27 mouse cellular contexts compared by ENCODE assay signal in genomic region chr7:63898201-63898600, GRCm38 (mm10). TPM values are rescaled to one million over a fixed set of nuclear protein-coding genes. Genes with fewer than 3 reads are reported as not detected.
DNase-seq lines count a peak whose midpoint lies in the region; ATAC-seq and TF ChIP-seq lines count a peak whose summit lies in the region.
"Had no signal": no experiment of that assay in that cellular context is flagged by ENCODE, and none has a peak within 500 bp of the region (broad histone marks: within the 10 kb centered on the region; RNA-seq: fewer than 3 reads in every experiment).

No protein-coding gene starts in this region.

- TF ChIP-seq POLR2A in spleen, adult 2 months (IDR thresholded peaks at IDR 0.05; ENCODE audit: low read depth, low read length) = no peak

- H3K4me1 ChIP-seq in spleen, adult 2 months (ENCODE audit: control insufficient read depth, insufficient read depth, insufficient read length) = peaks cover 44% of the 10 kb centered on the region
- H3K4me1 ChIP-seq in stomach, postnatal 0 days (replicated peaks; ENCODE audit: control insufficient read depth, insufficient read depth) = peaks cover 19% of the 10 kb centered on the region

- no peak for TF ChIP-seq EP300 in stomach, postnatal 0 days (optimal IDR thresholded peaks at IDR 0.05)

- 90% methylated on average over 6 of the region's 6 CpGs for WGBS in spleen, adult 2 months
- WGBS in stomach, postnatal 0 days = 89% methylated on average over 6 of the region's 6 CpGs

- intact Hi-C loops in heart, postnatal 36 days (cut with DNase I) = no loop called here
- intact Hi-C loops in left cerebral cortex, adult 2 months (cut with DNase I) = no loop called here
- intact Hi-C loops in left cerebral cortex, postnatal 36 days (cut with DNase I) = loop anchor here (5.0 kb wide), 2 partner anchors 41 to 141 kb away; no protein-coding TSS in a partner anchor

- no peaks in the 10 kb centered on the region for H3K27me3 ChIP-seq in spleen, adult 2 months (ENCODE audit: control insufficient read depth, insufficient read depth, low read length)
- no peaks in the 10 kb centered on the region for H3K27me3 ChIP-seq in stomach, postnatal 0 days (ENCODE audit: control insufficient read depth, insufficient read depth, low read length)
- H3K27me3 ChIP-seq: CH12.LX; forebrain, embryonic 12.5 days; limb, embryonic 15.5 days; lung, embryonic 15.5 days; midbrain, embryonic 15.5 days had no signal

- DNase-seq in heart, adult 11 months = peak; percentile 91
- no peak for DNase-seq in heart, postnatal 36 days
- DNase-seq in left cerebral cortex, adult 2 months (ENCODE audit: extremely low spot score in 1 of 2, low spot score in 2 of 2) = no peak
- no peak for DNase-seq in left cerebral cortex, postnatal 36 days (ENCODE audit: low spot score in 2 of 2)
- DNase-seq in spleen, adult 2 months (ENCODE audit: low read depth in 1 of 2, low spot score in 2 of 2) = no peak
- no peak for DNase-seq in spleen, adult 18-20 months
- no peak for DNase-seq in stomach, postnatal 0 days (ENCODE audit: low spot score)
- DNase-seq in retina, postnatal 1 day = no peak
- DNase-seq: adrenal gland, postnatal 25 days; cerebellum, adult 9-10 months; gastrocnemius, postnatal 14 days; layer of hippocampus, postnatal 36 days; right cerebral cortex, postnatal 14 days had no signal

- no peak for ATAC-seq in stomach, postnatal 0 days (ENCODE audit: low FRiP score, low TSS enrichment)
- ATAC-seq: hindbrain, postnatal 0 days; intestine, postnatal 0 days had no signal

- TF ChIP-seq CTCF in left cerebral cortex, adult 2 months (IDR thresholded peaks at IDR 0.05) = no peak
- no peak for TF ChIP-seq CTCF in spleen, adult 2 months (IDR thresholded peaks at IDR 0.05; ENCODE audit: extremely low read depth, insufficient read depth, insufficient read length, insufficient replicate concordance)
- no peak for TF ChIP-seq CTCF in stomach, postnatal 0 days (IDR thresholded peaks at IDR 0.05; ENCODE audit: low read depth)

- no peaks in the 10 kb centered on the region for H3K9me3 ChIP-seq in stomach, postnatal 0 days (ENCODE audit: control insufficient read depth, low read length)
- H3K9me3 ChIP-seq: forebrain, embryonic 12.5 days; limb, embryonic 15.5 days; lung, embryonic 15.5 days; midbrain, embryonic 15.5 days had no signal

- no peak overlapping the region for H3K4me3 ChIP-seq in left cerebral cortex, adult 2 months
- H3K4me3 ChIP-seq in spleen, adult 2 months (ENCODE audit: extremely low read depth, insufficient read depth, insufficient read length) = no peak overlapping the region
- H3K4me3 ChIP-seq in stomach, postnatal 0 days (ENCODE audit: low read depth, low read length) = no peak overlapping the region
- H3K4me3 ChIP-seq: forebrain, embryonic 12.5 days; lung, embryonic 15.5 days; midbrain, embryonic 15.5 days; myocyte had no signal

- H3K36me3 ChIP-seq in spleen, adult 2 months (ENCODE audit: control insufficient read depth, insufficient read depth, low read length) = no peaks in the 10 kb centered on the region
- H3K36me3 ChIP-seq in stomach, postnatal 0 days (ENCODE audit: control insufficient read depth, insufficient read depth, low read length) = no peaks in the 10 kb centered on the region
- H3K36me3 ChIP-seq: forebrain, embryonic 12.5 days; limb, embryonic 15.5 days; lung, embryonic 15.5 days; midbrain, embryonic 15.5 days had no signal

- peak overlapping the region; percentile 98 for H3K27ac ChIP-seq in left cerebral cortex, adult 2 months
- H3K27ac ChIP-seq in spleen, adult 2 months (ENCODE audit: insufficient read depth, low read length) = peak overlapping the region; percentile 67
- H3K27ac ChIP-seq in stomach, postnatal 0 days (replicated peaks) = peak overlapping the region; percentile 96
- H3K27ac ChIP-seq: forebrain, embryonic 12.5 days; midbrain, embryonic 15.5 days had no signal

- H3K9ac ChIP-seq in stomach, postnatal 0 days (ENCODE audit: low read length) = no peak overlapping the region
- H3K9ac ChIP-seq: limb, embryonic 15.5 days; midbrain, embryonic 15.5 days had no signal

- H3K4me2 ChIP-seq in stomach, postnatal 0 days (replicated peaks; ENCODE audit: low read depth) = no peak overlapping the region
- H3K4me2 ChIP-seq: midbrain, embryonic 15.5 days had no signal

RNA-seq across cellular contexts. Expression of gene E030018B13Rik, which starts 18.5 kb away (rescaled TPM):
- not detected for total RNA-seq in heart, postnatal 36 days (2021)
- not detected for total RNA-seq in left cerebral cortex, adult 2 months (2021)
- total RNA-seq in left cerebral cortex, postnatal 36 days (2021) = not detected
- not detected in 2 replicates for polyA plus RNA-seq in spleen, adult 2 months (2012; rRNA removed)
- not detected in 2 replicates for polyA plus RNA-seq in stomach, postnatal 0 days (2015; fragmentation: Nextera tagmentation; extraction: Ambion mirVana)
- total RNA-seq: adrenal gland, postnatal 25 days; CH12.LX; common myeloid progenitor, adult 5-6 weeks; gastrocnemius, postnatal 14 days; hematopoietic stem cell, adult 5-6 weeks; hindbrain, postnatal 0 days; layer of hippocampus, postnatal 36 days; left cerebral cortex, postnatal 25 days; megakaryocyte-erythroid progenitor cell, adult 5-6 weeks had no signal
- polyA plus RNA-seq: embryonic facial prominence, embryonic 11.5 days; forebrain, embryonic 12.5 days; hindbrain, postnatal 0 days; intestine, postnatal 0 days; kidney, postnatal 0 days; limb, embryonic 15.5 days had no signal

RNA-seq across cellular contexts. Expression of gene Klf13, which starts 40.5 kb away (rescaled TPM):
- total RNA-seq in heart, postnatal 36 days (2021) = 10 to 100 TPM; 49.2 to 58.7 TPM
- total RNA-seq in left cerebral cortex, adult 2 months (2021) = 100 to 1,000 TPM; 179 to 199 TPM
- total RNA-seq in left cerebral cortex, postnatal 36 days (2021) = 100 to 1,000 TPM; 168 to 175 TPM
- polyA plus RNA-seq in spleen, adult 2 months (2012; rRNA removed) = 72.0 and 89.0 TPM in 2 replicates
- polyA plus RNA-seq in stomach, postnatal 0 days (2015; fragmentation: Nextera tagmentation; extraction: Ambion mirVana) = 25.0 and 26.9 TPM in 2 replicates
